Mouse (Mus musculus): Measurements from ENCODE around the gene Fndc8. TPM values are rescaled to one million over a fixed set of nuclear protein-coding genes. Genes with fewer than 3 reads are reported as not detected.
A peak's percentile ranks its signal among the peaks of the same experiment; 100 is the strongest.
"Not testable (repeated sequence)": the region's sequence is repeated elsewhere in the genome, so short reads cannot be mapped to it uniquely, and the experiment has no call there.

Gene Fndc8
- polyA plus RNA-seq, 1 experiment, result 0.13 TPM

- WGBS, result 67% methylated on average over 11 of the region's 11 CpGs
- TF ChIP-seq CTCF (IDR thresholded peaks at IDR 0.05; ENCODE audit: extremely low read depth, insufficient read length, insufficient replicate concordance, low read depth, low read length) (no peak), POLR2A (IDR thresholded peaks at IDR 0.05; ENCODE audit: low read depth, low read length) (no peak)
- Histone ChIP-seq H3K4me1 (ENCODE audit: control insufficient read depth, insufficient read depth, insufficient read length, low read length) (peaks cover 3% of the 10 kb centered on the region), H3K27ac (ENCODE audit: insufficient read depth, low read depth, low read length) (no peak overlapping the region), H3K4me3 (ENCODE audit: low read depth, low read length) (no peak overlapping the region), H3K36me3 (ENCODE audit: control insufficient read depth, insufficient read depth, low read length) (no peaks in the 10 kb centered on the region), H3K27me3 (ENCODE audit: control insufficient read depth, insufficient read depth, low read length) (no peaks in the 10 kb centered on the region)
These were observed 18.9 kb downstream of the Fndc8 start for GRCm38 (mm10) chr11:82910679-82911389.

- Histone ChIP-seq H3K27ac (ENCODE audit: insufficient read depth, low read depth, low read length) (no peak overlapping the region), H3K4me1 (ENCODE audit: control insufficient read depth, insufficient read depth, insufficient read length, low read length) (no peaks in the 10 kb centered on the region), H3K36me3 (ENCODE audit: control insufficient read depth, insufficient read depth, low read length) (no peaks in the 10 kb centered on the region), H3K4me3 (ENCODE audit: low read depth, low read length) (no peak overlapping the region), H3K27me3 (ENCODE audit: control insufficient read depth, insufficient read depth, low read length) (no peaks in the 10 kb centered on the region)
- WGBS, result 6% methylated on average over 16 of the region's 16 CpGs
- no peak for TF ChIP-seq POLR2A (IDR thresholded peaks at IDR 0.05; ENCODE audit: low read depth, low read length)
- peak; percentile 99 for TF ChIP-seq CTCF (IDR thresholded peaks at IDR 0.05; ENCODE audit: extremely low read depth, insufficient read length, insufficient replicate concordance, low read depth, low read length)
These were observed 22.9 kb downstream of the Fndc8 start for GRCm38 (mm10) chr11:82914711-82915352.

GRCm38 (mm10) chr11:82920768-82921167 is 28.8 kb downstream of the Fndc8 start:
- Histone ChIP-seq H3K36me3 (ENCODE audit: control insufficient read depth, insufficient read depth, low read length) (no peaks in the 10 kb centered on the region), H3K27me3 (ENCODE audit: control insufficient read depth, insufficient read depth, low read length) (no peaks in the 10 kb centered on the region), H3K27ac (ENCODE audit: insufficient read depth, low read depth, low read length) (no peak overlapping the region), H3K4me1 (ENCODE audit: control insufficient read depth, insufficient read depth, insufficient read length, low read length) (no peaks in the 10 kb centered on the region), H3K4me3 (ENCODE audit: low read depth, low read length) (no peak overlapping the region)
- WGBS, result 39% methylated on average over 10 of the region's 10 CpGs
- no peak for TF ChIP-seq POLR2A (IDR thresholded peaks at IDR 0.05; ENCODE audit: low read depth, low read length)
- TF ChIP-seq CTCF (IDR thresholded peaks at IDR 0.05; ENCODE audit: extremely low read depth, insufficient read length, insufficient replicate concordance, low read depth, low read length), result no peak

- WGBS, result 69% methylated on average over 4 of the region's 4 CpGs
- TF ChIP-seq POLR2A (IDR thresholded peaks at IDR 0.05; ENCODE audit: low read depth, low read length) (no peak), CTCF (IDR thresholded peaks at IDR 0.05; ENCODE audit: extremely low read depth, insufficient read length, insufficient replicate concordance, low read depth, low read length) (no peak)
These were observed 29.8 kb downstream of the Fndc8 start for GRCm38 (mm10) chr11:82921691-82922090.

GRCm38 (mm10) chr11:82923910-82924309 is 32.0 kb downstream of the Fndc8 start:
- not testable (repeated sequence) for H3K36me3 ChIP-seq (ENCODE audit: control insufficient read depth, insufficient read depth, low read length); H3K4me1 ChIP-seq (ENCODE audit: control insufficient read depth, insufficient read depth, insufficient read length, low read length); H3K27ac ChIP-seq (ENCODE audit: insufficient read depth, low read depth, low read length); H3K27me3 ChIP-seq (ENCODE audit: control insufficient read depth, insufficient read depth, low read length); H3K4me3 ChIP-seq (ENCODE audit: low read depth, low read length)
- WGBS, result 61% methylated on average over 6 of the region's 6 CpGs

More at GRCm38 (mm10) chr11:82921691-82922090, 29.8 kb downstream of the Fndc8 start:
- Histone ChIP-seq H3K4me1 (ENCODE audit: control insufficient read depth, insufficient read depth, insufficient read length, low read length) (no peaks in the 10 kb centered on the region), H3K4me3 (ENCODE audit: low read depth, low read length) (no peak overlapping the region), H3K27me3 (ENCODE audit: control insufficient read depth, insufficient read depth, low read length) (no peaks in the 10 kb centered on the region), H3K36me3 (ENCODE audit: control insufficient read depth, insufficient read depth, low read length) (no peaks in the 10 kb centered on the region), H3K27ac (ENCODE audit: insufficient read depth, low read depth, low read length) (no peak overlapping the region)

GRCm38 (mm10) chr11:82928897-82929632 is 37.1 kb downstream of the Fndc8 start:
- H3K27ac ChIP-seq (ENCODE audit: insufficient read depth, low read depth, low read length), result no peak overlapping the region
- no peaks in the 10 kb centered on the region for H3K36me3 ChIP-seq (ENCODE audit: control insufficient read depth, insufficient read depth, low read length)
- TF ChIP-seq POLR2A (IDR thresholded peaks at IDR 0.05; ENCODE audit: low read depth, low read length) (no peak), CTCF (IDR thresholded peaks at IDR 0.05; ENCODE audit: extremely low read depth, insufficient read length, insufficient replicate concordance, low read depth, low read length) (no peak)
- H3K4me1 ChIP-seq (ENCODE audit: control insufficient read depth, insufficient read depth, insufficient read length, low read length), result peaks cover 4% of the 10 kb centered on the region; the same call in 1 of the 2 replicates
- H3K4me3 ChIP-seq (ENCODE audit: low read depth, low read length), result no peak overlapping the region
- peaks cover 37% of the 10 kb centered on the region for H3K27me3 ChIP-seq (ENCODE audit: control insufficient read depth, insufficient read depth, low read length)
- WGBS, result 51% methylated on average over 20 of the region's 20 CpGs

GRCm38 (mm10) chr11:82929633-82929950 is 37.7 kb downstream of the Fndc8 start:
- 26% methylated on average over 3 of the region's 3 CpGs for WGBS
- Histone ChIP-seq H3K27ac (ENCODE audit: insufficient read depth, low read depth, low read length) (no peak overlapping the region), H3K4me1 (ENCODE audit: control insufficient read depth, insufficient read depth, insufficient read length, low read length) (peaks cover 4% of the 10 kb centered on the region; the same call in 1 of the 2 replicates), H3K4me3 (ENCODE audit: low read depth, low read length) (no peak overlapping the region), H3K36me3 (ENCODE audit: control insufficient read depth, insufficient read depth, low read length) (no peaks in the 10 kb centered on the region), H3K27me3 (ENCODE audit: control insufficient read depth, insufficient read depth, low read length) (peaks cover 42% of the 10 kb centered on the region)
- TF ChIP-seq POLR2A (IDR thresholded peaks at IDR 0.05; ENCODE audit: low read depth, low read length) (no peak), CTCF (IDR thresholded peaks at IDR 0.05; ENCODE audit: extremely low read depth, insufficient read length, insufficient replicate concordance, low read depth, low read length) (no peak)

GRCm38 (mm10) chr11:82930391-82930955 is 38.5 kb downstream of the Fndc8 start:
- not testable (repeated sequence) for H3K27ac ChIP-seq (ENCODE audit: insufficient read depth, low read depth, low read length); H3K36me3 ChIP-seq (ENCODE audit: control insufficient read depth, insufficient read depth, low read length); H3K4me1 ChIP-seq (ENCODE audit: control insufficient read depth, insufficient read depth, insufficient read length, low read length)
- 6% methylated on average over 77 of the region's 85 CpGs for WGBS
- Histone ChIP-seq H3K27me3 (ENCODE audit: control insufficient read depth, insufficient read depth, low read length) (peaks cover 44% of the 10 kb centered on the region), H3K4me3 (ENCODE audit: low read depth, low read length) (0 out of 2 replicates have a peak overlapping the region, but pooled peaks have one; percentile 25)

- H3K27me3 ChIP-seq (ENCODE audit: control insufficient read depth, insufficient read depth, low read length), result peaks cover 49% of the 10 kb centered on the region
- WGBS, result 4% methylated on average over 60 of the region's 63 CpGs
These were observed 39.2 kb downstream of the Fndc8 start for GRCm38 (mm10) chr11:82931161-82931560.

More at GRCm38 (mm10) chr11:82931161-82931560, 39.2 kb downstream of the Fndc8 start:
- H3K4me1 ChIP-seq (ENCODE audit: control insufficient read depth, insufficient read depth, insufficient read length, low read length); H3K36me3 ChIP-seq (ENCODE audit: control insufficient read depth, insufficient read depth, low read length); H3K27ac ChIP-seq (ENCODE audit: insufficient read depth, low read depth, low read length): not testable (repeated sequence)
- H3K4me3 ChIP-seq (ENCODE audit: low read depth, low read length), result peak overlapping the region; percentile 61
